Mouse (Mus musculus) lung, adult 2 months (tissue): ENCODE results near the gene Usf2.

Experiments used
- CTCF ChIP-seq: fragments of 200-500 bp; IDR thresholded peaks from 2 replicates; pipeline ENCODE4 v1.5.1; 2011; ENCODE audit warnings: mild to moderate bottlenecking, low read length, control low read depth; ENCODE audit not compliant: insufficient read depth
- POLR2A ChIP-seq: fragments of 200-500 bp; IDR thresholded peaks from 2 replicates; pipeline ENCODE4 v1.6.1; 2011; ENCODE audit warnings: low read depth, mild to moderate bottlenecking, control low read depth, low read length, borderline replicate concordance; ENCODE audit errors: extremely low read depth

- no peak for TF ChIP-seq CTCF
- TF ChIP-seq POLR2A, result no peak
Observed at GRCm38 (mm10) chr7:30981703-30982102, 25.1 kb upstream of the Usf2 start.
